Mouse (Mus musculus): ENCODE results near the gene Pomgnt2.

DNA sequence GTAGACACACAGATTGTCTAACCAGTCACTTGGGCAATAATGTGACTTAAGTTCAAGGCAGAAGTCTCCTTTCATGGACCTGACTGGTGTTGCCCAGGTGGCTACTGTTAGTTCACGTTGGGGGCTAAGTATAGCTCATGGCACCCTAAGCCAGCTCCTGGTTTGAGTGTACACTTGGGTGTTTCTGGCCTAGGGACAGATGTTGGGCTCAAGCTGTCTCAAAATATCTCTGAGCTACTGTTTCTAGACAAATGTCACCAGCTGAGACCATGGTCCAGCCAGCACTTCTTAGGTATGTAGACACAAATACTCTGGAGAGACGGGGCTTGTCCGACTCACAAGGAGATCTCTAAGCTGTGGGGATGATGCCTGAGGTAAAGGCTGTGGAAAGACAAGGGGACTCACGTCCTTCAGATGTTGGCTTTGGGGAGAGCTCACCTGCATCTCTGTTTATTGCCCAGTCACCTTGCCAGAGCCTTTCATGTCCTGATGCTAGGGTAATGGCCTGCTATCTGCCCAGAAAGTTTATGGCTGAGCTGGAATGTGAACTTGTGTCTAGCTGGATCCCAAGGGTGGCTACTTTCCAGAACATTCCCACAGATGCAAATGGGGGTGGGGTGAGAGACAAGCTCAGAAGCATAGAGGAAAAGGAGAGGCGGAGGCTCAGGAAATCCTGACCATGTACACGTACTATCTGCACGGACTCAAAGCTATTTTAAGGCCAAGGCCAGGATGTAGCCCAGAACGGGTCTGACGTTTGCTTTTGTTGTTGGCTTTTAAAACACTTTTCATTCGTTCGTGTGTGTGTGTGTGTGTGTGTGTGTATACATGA is 31.2 kb upstream of the Pomgnt2 start:
- TF ChIP-seq POLR2A (IDR thresholded peaks at IDR 0.05; ENCODE audit: low read depth, low read length) (no peak), CTCF (IDR thresholded peaks at IDR 0.05; ENCODE audit: borderline replicate concordance, insufficient read depth, low read length) (no peak)
